Mouse (Mus musculus) brain, embryonic 18.5 days (tissue): Measurements from ENCODE around the gene Syt11.
A peak's percentile ranks its signal among the peaks of the same experiment; 100 is the strongest.
"Not testable (repeated sequence)": the region's sequence is repeated elsewhere in the genome, so short reads cannot be mapped to it uniquely, and the experiment has no call there.

Source experiments
- DNase-seq: peaks from one replicate; pipeline ENCODE4 v3.0.0-alpha.2; 2012; ENCODE audit warnings: low read depth, low spot score

Syt11 gene

GRCm38 (mm10) chr3:88774939-88775841 is at the start of gene Syt11:
TSS of gene Syt11 (minus strand) at chr3:88775164.
- DNase-seq = not testable (repeated sequence)

- DNase-seq = no peak
Observed at GRCm38 (mm10) chr3:88803910-88804540, 29.1 kb upstream of the Syt11 start.

- DNase-seq = not testable (repeated sequence)
Observed at GRCm38 (mm10) chr3:88797507-88797906, 22.5 kb upstream of the Syt11 start.

- DNase-seq = not testable (repeated sequence)
Observed at GRCm38 (mm10) chr3:88788033-88788432, 13.1 kb upstream of the Syt11 start.

GRCm38 (mm10) chr3:88786805-88787204 is 11.8 kb upstream of the Syt11 start:
- DNase-seq = not testable (repeated sequence)

- DNase-seq = not testable (repeated sequence)
Observed at GRCm38 (mm10) chr3:88786323-88786722, 11.4 kb upstream of the Syt11 start.

GRCm38 (mm10) chr3:88784889-88785288 is 9.9 kb upstream of the Syt11 start:
- DNase-seq = no peak

GRCm38 (mm10) chr3:88773163-88773562 is 1.8 kb downstream of the Syt11 start:
- not testable (repeated sequence) for DNase-seq

- peak; percentile 78 for DNase-seq
Observed at GRCm38 (mm10) chr3:88772399-88772798, 2.6 kb downstream of the Syt11 start.

- DNase-seq = not testable (repeated sequence)
Observed at GRCm38 (mm10) chr3:88771941-88772280, 3.1 kb downstream of the Syt11 start.

- peak; percentile 47 for DNase-seq
Observed at GRCm38 (mm10) chr3:88771189-88771940, 3.6 kb downstream of the Syt11 start.

- DNase-seq = no peak
Observed at GRCm38 (mm10) chr3:88762401-88762831, 12.5 kb downstream of the Syt11 start.

GRCm38 (mm10) chr3:88761619-88762018 is 13.3 kb downstream of the Syt11 start:
- DNase-seq = no peak

- DNase-seq = peak; percentile 77
Observed at GRCm38 (mm10) chr3:88758045-88758500, 16.9 kb downstream of the Syt11 start.

- no peak for DNase-seq
Observed at GRCm38 (mm10) chr3:88756276-88756675, 18.7 kb downstream of the Syt11 start.

GRCm38 (mm10) chr3:88755541-88755940 is 19.4 kb downstream of the Syt11 start:
- no peak for DNase-seq

GRCm38 (mm10) chr3:88754283-88754682 is 20.7 kb downstream of the Syt11 start:
- no peak for DNase-seq

GRCm38 (mm10) chr3:88746871-88747231 is 28.1 kb downstream of the Syt11 start:
- no peak for DNase-seq

- DNase-seq = no peak
Observed at GRCm38 (mm10) chr3:88746139-88746870, 28.7 kb downstream of the Syt11 start.

GRCm38 (mm10) chr3:88745534-88745933 is 29.4 kb downstream of the Syt11 start:
- DNase-seq = no peak

- DNase-seq = no peak
Observed at GRCm38 (mm10) chr3:88740147-88740546, 34.8 kb downstream of the Syt11 start.
